Mouse (Mus musculus): ENCODE measurements around the gene Rars.

DNA sequence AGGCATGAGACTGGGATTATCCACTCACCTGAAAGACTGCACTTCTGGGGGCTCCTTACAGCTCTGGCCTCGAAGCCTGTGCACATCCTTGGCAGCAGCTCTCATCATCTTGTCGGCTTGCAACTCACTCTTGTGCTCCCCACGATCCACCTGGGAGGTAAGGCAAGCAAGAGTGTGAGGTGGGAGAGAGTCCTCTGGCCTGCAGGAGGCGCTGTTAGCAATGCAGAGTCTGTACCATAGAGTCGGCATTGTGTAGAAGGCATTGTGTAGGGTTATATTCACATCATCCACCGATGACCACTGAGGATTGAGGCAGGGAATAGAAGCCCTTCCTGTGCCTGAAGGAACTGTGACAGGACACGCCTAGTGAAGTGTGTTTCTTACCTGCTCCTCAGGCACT lies 6.0 kb upstream of the Rars start:
- TF ChIP-seq CTCF (IDR thresholded peaks at IDR 0.05; ENCODE audit: insufficient read depth, low read depth, low read length) = no peak
- TF ChIP-seq POLR2A (IDR thresholded peaks at IDR 0.05; ENCODE audit: insufficient read depth, low read depth, low read length) = no peak

Data from olfactory bulb, adult 2 months (tissue).